Mouse (Mus musculus): ENCODE measurements around the gene Pabpn1. TPM values are rescaled to one million over a fixed set of nuclear protein-coding genes. Genes with fewer than 3 reads are reported as not detected.
A peak's percentile ranks its signal among the peaks of the same experiment; 100 is the strongest.

Gene Pabpn1
- total and polyA plus RNA-seq, 2 experiments from 2014 or later: 95.1 to 162 TPM

DNA sequence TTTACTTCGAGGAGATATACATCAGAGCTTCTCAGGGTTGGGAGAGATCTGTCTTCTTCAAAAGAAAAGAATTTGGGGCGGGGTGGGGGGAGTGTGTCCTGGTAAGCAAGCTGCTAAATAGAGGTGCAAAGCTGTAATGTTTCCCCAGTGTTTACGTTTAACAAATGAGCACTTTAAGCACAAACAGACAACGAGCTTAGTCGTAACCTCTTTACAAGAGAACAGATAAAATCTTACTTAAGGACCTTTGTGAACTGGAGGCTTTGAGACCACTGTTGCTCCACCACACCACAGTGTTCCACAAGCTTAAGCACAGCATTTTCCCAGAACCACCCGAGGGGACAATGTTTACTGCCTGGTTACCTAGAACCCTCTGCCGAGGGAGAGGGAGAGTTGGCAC is 35.0 kb downstream of the Pabpn1 start:
- DNase-seq (ENCODE audit: low spot score): no peak
- H3K27me3 ChIP-seq (ENCODE audit: insufficient read depth, low read length): no peaks in the 10 kb centered on the region
- no peak for ATAC-seq (ENCODE audit: low FRiP score)
- no peaks in the 10 kb centered on the region for H3K36me3 ChIP-seq (ENCODE audit: insufficient read depth, low read length)
- H3K9ac ChIP-seq (replicated peaks; ENCODE audit: low read length, poor library complexity, severe bottlenecking): peak overlapping the region; percentile 80
- H3K4me2 ChIP-seq (ENCODE audit: low read depth, low read length, poor library complexity, severe bottlenecking): peak overlapping the region; percentile 97
- peak overlapping the region; percentile 85 for H3K27ac ChIP-seq (ENCODE audit: low read depth, low read length)
- WGBS: 21% methylated on average over 7 of the region's 7 CpGs
- peaks cover 12% of the 10 kb centered on the region; the same call in 1 of the 2 replicates for H3K4me1 ChIP-seq (ENCODE audit: insufficient read depth, low read length)
- H3K4me3 ChIP-seq (ENCODE audit: low read depth, low read length): peak overlapping the region; percentile 49; the same call in 1 of the 2 replicates
- no peaks in the 10 kb centered on the region for H3K9me3 ChIP-seq (ENCODE audit: low read length)
- no peak for TF ChIP-seq CTCF (IDR thresholded peaks at IDR 0.05)

DNA sequence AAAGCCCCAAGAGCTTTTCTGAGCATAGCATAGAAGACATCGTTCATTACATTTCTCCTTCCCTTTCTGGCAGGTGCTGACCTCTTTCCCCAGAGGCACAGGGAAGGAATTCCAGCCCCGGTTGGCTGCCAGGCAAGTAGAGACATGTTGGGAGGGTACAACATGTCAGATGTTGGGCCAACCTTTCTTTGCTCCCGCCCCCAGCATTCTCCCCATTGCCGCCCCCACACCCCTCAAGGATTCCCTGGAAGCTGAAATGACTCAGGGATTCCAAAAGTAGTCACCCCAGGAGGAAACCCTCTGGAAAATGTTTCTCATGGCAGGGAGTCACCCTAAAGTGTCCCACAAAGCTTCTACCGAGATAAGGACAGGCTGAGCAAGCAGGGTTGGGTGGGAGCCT is 37.5 kb downstream of the Pabpn1 start:
- H3K4me1 ChIP-seq (ENCODE audit: insufficient read depth, low read length): peaks cover 8% of the 10 kb centered on the region; the same call in 1 of the 2 replicates
- H3K27me3 ChIP-seq (ENCODE audit: insufficient read depth, low read length): no peaks in the 10 kb centered on the region
- no peak for TF ChIP-seq CTCF (IDR thresholded peaks at IDR 0.05)
- no peak overlapping the region for H3K9ac ChIP-seq (replicated peaks; ENCODE audit: low read length, poor library complexity, severe bottlenecking)
- H3K36me3 ChIP-seq (ENCODE audit: insufficient read depth, low read length): no peaks in the 10 kb centered on the region
- ATAC-seq (ENCODE audit: low FRiP score): no peak
- DNase-seq (ENCODE audit: low spot score): no peak
- WGBS: 78% methylated on average over 5 of the region's 5 CpGs
- no peak overlapping the region for H3K4me2 ChIP-seq (ENCODE audit: low read depth, low read length, poor library complexity, severe bottlenecking)
- no peaks in the 10 kb centered on the region for H3K9me3 ChIP-seq (ENCODE audit: low read length)
- H3K27ac ChIP-seq (ENCODE audit: low read depth, low read length): no peak overlapping the region
- no peak overlapping the region for H3K4me3 ChIP-seq (ENCODE audit: low read depth, low read length)

DNA sequence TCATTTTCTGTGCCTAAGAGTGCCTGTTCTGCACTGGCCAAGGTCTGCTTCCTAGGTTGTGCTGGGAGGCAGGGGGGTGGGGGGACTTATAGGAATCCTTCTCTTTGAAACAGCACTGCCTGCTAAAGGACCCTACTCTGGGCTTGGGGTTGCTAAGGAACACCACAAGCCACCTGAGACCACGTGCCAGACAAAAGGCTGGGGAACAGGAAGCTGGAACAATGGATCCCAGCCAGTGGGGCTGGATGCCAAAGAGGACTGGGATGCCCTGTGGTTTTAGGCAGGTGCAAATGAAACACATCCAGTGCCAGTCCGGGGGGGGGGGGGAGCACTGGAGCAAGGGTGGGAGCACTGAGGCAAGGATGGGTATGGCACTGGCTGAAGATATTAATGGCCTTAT is 38.1 kb downstream of the Pabpn1 start:
- no peaks in the 10 kb centered on the region for H3K27me3 ChIP-seq (ENCODE audit: insufficient read depth, low read length)
- H3K9ac ChIP-seq (replicated peaks; ENCODE audit: low read length, poor library complexity, severe bottlenecking): no peak overlapping the region
- 21% methylated on average over 2 of the region's 2 CpGs for WGBS
- 0 out of 2 replicates have a peak, but pooled peaks cover 3% of the 10 kb centered on the region for H3K4me1 ChIP-seq (ENCODE audit: insufficient read depth, low read length)
- H3K4me2 ChIP-seq (ENCODE audit: low read depth, low read length, poor library complexity, severe bottlenecking): no peak overlapping the region
- no peaks in the 10 kb centered on the region for H3K36me3 ChIP-seq (ENCODE audit: insufficient read depth, low read length)
- H3K27ac ChIP-seq (ENCODE audit: low read depth, low read length): no peak overlapping the region
- no peak overlapping the region for H3K4me3 ChIP-seq (ENCODE audit: low read depth, low read length)
- H3K9me3 ChIP-seq (ENCODE audit: low read length): no peaks in the 10 kb centered on the region
- no peak for TF ChIP-seq CTCF (IDR thresholded peaks at IDR 0.05)
- no peak for ATAC-seq (ENCODE audit: low FRiP score)
- DNase-seq (ENCODE audit: low spot score): peak; percentile 46

DNA sequence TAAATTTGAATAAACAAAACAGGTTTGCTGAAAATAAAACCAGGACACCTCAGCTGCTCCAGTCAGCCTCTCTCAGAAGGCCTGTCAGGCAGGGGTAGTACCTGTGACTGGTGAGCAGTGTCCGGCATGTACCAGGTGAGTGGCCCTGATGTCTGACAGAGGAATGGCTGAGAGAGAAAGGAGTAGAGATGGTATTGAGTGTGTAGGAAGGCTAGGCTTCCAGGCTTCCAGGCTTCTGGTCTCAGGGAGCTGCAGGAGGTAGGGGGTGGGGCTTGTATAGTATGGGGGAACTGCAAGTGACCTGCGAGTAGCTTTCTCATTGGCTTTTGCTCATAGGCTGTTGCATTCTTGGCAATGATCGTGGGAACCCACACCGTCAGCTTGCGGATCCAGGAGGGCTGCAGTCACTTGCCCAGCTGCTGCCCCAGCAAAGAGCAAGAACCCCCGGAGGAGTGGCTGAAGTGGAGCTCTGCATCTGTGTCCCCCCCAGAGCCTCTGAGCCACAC is 40.4 kb downstream of the Pabpn1 start, which contains the start of gene Il25:
Il25 (plus strand) TSS at position 51 of the 506 bp plus-strand sequence.
- Histone ChIP-seq H3K9ac (replicated peaks; ENCODE audit: low read length, poor library complexity, severe bottlenecking) (no peak within 1 kb of the TSS), H3K4me1 (ENCODE audit: insufficient read depth, low read length) (no peaks in the 10 kb centered on the region), H3K36me3 (ENCODE audit: insufficient read depth, low read length) (no peaks in the 10 kb centered on the region), H3K27me3 (ENCODE audit: insufficient read depth, low read length) (no peaks in the 10 kb centered on the region), H3K9me3 (ENCODE audit: low read length) (no peaks in the 10 kb centered on the region), H3K4me3 (ENCODE audit: low read depth, low read length) (no peak within 1 kb of the TSS), H3K4me2 (ENCODE audit: low read depth, low read length, poor library complexity, severe bottlenecking) (no peak within 1 kb of the TSS), H3K27ac (ENCODE audit: low read depth, low read length) (no peak within 1 kb of the TSS)
- no peak for ATAC-seq (ENCODE audit: low FRiP score)
- peak; percentile 51 for DNase-seq (ENCODE audit: low spot score)
- no peak for TF ChIP-seq CTCF (IDR thresholded peaks at IDR 0.05)
- 39% methylated on average over 6 of the region's 6 CpGs for WGBS

DNA sequence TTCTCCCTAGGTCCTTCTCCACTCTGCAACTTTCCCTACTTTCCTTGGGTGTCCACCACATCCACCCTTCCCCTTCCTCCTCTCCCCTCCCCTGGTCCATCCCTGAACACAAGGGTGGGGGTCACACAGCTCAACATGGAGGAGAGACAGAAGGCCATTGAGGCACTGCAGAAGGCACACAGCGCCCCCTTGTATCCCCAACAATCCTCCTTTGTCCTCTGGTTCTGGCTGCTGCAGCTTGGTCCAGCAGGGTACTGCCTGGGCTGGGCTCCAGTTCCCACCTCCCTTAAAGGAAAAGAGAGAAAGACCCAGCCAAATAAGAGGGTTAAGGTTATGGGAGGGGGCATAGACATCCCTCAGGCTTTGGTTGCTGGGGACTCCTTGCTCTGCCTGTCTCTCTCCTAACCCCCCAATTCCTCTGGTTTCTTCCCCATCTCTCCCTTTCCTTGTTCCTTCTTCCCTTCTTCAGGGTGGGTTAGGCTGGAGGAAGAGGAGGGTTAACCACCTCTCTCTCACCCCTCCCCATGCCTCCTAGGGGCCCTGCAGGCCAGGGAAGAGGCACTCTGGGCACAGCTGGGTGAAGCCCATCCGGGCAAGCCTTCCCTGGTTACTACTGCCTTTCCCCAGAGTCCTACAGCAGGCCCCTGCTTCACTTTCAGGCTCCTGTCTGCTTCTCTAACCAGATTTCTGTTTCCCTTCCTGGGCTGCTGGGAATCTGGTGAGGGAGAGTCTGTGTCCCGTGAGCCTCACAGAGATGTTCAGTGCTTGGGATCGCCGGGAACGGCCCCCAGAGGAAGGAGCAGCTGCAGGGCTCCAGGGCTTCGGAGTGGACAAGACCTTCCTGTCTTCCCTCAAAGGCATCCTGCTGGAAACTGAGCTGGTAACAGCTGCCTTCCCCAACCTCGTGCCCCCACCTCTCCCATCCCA is 43.9 kb downstream of the Pabpn1 start, which contains the start of gene Cmtm5:
Cmtm5 (plus strand) TSS at position 358 of the 927 bp plus-strand sequence.
- peak; percentile 48 for TF ChIP-seq CTCF (IDR thresholded peaks at IDR 0.05)
- H3K4me1 ChIP-seq (ENCODE audit: insufficient read depth, low read length): no peaks in the 10 kb centered on the region
- H3K27me3 ChIP-seq (ENCODE audit: insufficient read depth, low read length): no peaks in the 10 kb centered on the region
- H3K4me2 ChIP-seq (ENCODE audit: low read depth, low read length, poor library complexity, severe bottlenecking): peak within 1 kb of the TSS; percentile 20; the same call in 1 of the 2 replicates
- no peak within 1 kb of the TSS for H3K4me3 ChIP-seq (ENCODE audit: low read depth, low read length)
- ATAC-seq (ENCODE audit: low FRiP score) (peak; percentile 88), DNase-seq (ENCODE audit: low spot score) (peak; percentile 86)
- peak within 1 kb of the TSS; percentile 77 for H3K27ac ChIP-seq (ENCODE audit: low read depth, low read length)
- peak within 1 kb of the TSS; percentile 39 for H3K9ac ChIP-seq (replicated peaks; ENCODE audit: low read length, poor library complexity, severe bottlenecking)
- WGBS: 21% methylated on average over 8 of the region's 8 CpGs
- no peaks in the 10 kb centered on the region for H3K36me3 ChIP-seq (ENCODE audit: insufficient read depth, low read length)
- no peaks in the 10 kb centered on the region for H3K9me3 ChIP-seq (ENCODE audit: low read length)

DNA sequence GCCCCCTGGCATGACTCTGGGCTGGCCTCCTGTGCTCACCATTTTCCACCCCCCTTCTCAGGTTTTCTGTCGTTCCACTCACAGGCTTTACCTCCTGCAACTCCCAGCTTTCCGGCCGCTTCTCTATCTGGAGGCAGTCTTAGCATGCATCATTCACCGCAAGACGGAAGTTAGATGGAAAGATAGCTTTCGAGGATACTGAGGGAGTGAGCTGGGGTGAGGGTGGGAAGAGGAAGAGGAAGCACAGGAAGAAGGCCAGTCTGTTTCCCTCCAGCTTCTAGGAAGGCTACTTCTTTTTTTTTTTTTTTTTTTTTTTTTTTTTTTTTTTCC is 44.5 kb downstream of the Pabpn1 start:
- no peaks in the 10 kb centered on the region for H3K36me3 ChIP-seq (ENCODE audit: insufficient read depth, low read length)
- H3K9ac ChIP-seq (replicated peaks; ENCODE audit: low read length, poor library complexity, severe bottlenecking): peak overlapping the region; percentile 39; the same call in 1 of the 2 replicates
- WGBS: 49% methylated on average over 6 of the region's 6 CpGs
- no peaks in the 10 kb centered on the region for H3K4me1 ChIP-seq (ENCODE audit: insufficient read depth, low read length)
- ATAC-seq (ENCODE audit: low FRiP score): no peak
- H3K9me3 ChIP-seq (ENCODE audit: low read length): no peaks in the 10 kb centered on the region
- TF ChIP-seq CTCF (IDR thresholded peaks at IDR 0.05): no peak
- H3K4me3 ChIP-seq (ENCODE audit: low read depth, low read length): no peak overlapping the region
- DNase-seq (ENCODE audit: low spot score): no peak
- peak overlapping the region; percentile 77 for H3K27ac ChIP-seq (ENCODE audit: low read depth, low read length)
- H3K4me2 ChIP-seq (ENCODE audit: low read depth, low read length, poor library complexity, severe bottlenecking): peak overlapping the region; percentile 20; the same call in 1 of the 2 replicates
- no peaks in the 10 kb centered on the region for H3K27me3 ChIP-seq (ENCODE audit: insufficient read depth, low read length)

All from midbrain, postnatal 0 days (tissue).